Mouse (Mus musculus) forebrain, embryonic 12.5 days (tissue): ENCODE measurements around the gene Stag2. TPM values are rescaled to one million over a fixed set of nuclear protein-coding genes. Genes with fewer than 3 reads are reported as not detected.
A peak's percentile ranks its signal among the peaks of the same experiment; 100 is the strongest.

ENCODE experiments used
- ATAC-seq: fragments of 200-750 bp; cut with Nextera tagmentation; 2 replicates; pipeline ENCODE4 v1.8.0; 2017; ENCODE audit warnings: moderate TSS enrichment; ENCODE audit not compliant: low FRiP score
- H3K27ac ChIP-seq: fragments of 300-500 bp; sonication (generic); 2 replicates; pipeline ENCODE4 v1.5.1; 2016; ENCODE audit warnings: mild to moderate bottlenecking
- H3K27me3 ChIP-seq: fragments of 300-500 bp; sonication (generic); 2 replicates; pipeline ENCODE4 v1.6.1; 2016; ENCODE audit warnings: mild to moderate bottlenecking
- H3K36me3 ChIP-seq: fragments of 300-500 bp; sonication (generic); replicated peaks from 2 replicates; pipeline ENCODE4 v1.6.1; 2016; ENCODE audit warnings: mild to moderate bottlenecking
- H3K4me1 ChIP-seq: fragments of 300-500 bp; sonication (generic); 2 replicates; pipeline ENCODE4 v1.6.1; 2016
- H3K4me2 ChIP-seq: fragments of 300-500 bp; sonication (generic); 2 replicates; pipeline ENCODE4 v1.6.1; 2016; ENCODE audit warnings: mild to moderate bottlenecking, moderate library complexity
- H3K4me3 ChIP-seq: fragments of 300-500 bp; sonication (generic); replicated peaks from 2 replicates; pipeline ENCODE4 v1.5.1; 2016; ENCODE audit warnings: mild to moderate bottlenecking
- H3K9ac ChIP-seq: fragments of 300-500 bp; sonication (generic); 2 replicates; pipeline ENCODE4 v1.6.1; 2016; ENCODE audit warnings: mild to moderate bottlenecking
- H3K9me3 ChIP-seq: fragments of 300-500 bp; sonication (generic); 2 replicates; pipeline ENCODE4 v1.6.1; 2016
- WGBS: fragments of 180-500 bp; shearing (Covaris S2); methylation state at CpG from one replicate; pipeline ENCODE4 v1.1.7; 2016; 5-methylcytosine and 5-hydroxymethylcytosine counted together
- polyA plus RNA-seq: library from polyadenylated mRNA; unstranded; fragments of >200 nt; fragmentation: Nextera tagmentation; extraction: Ambion mirVana; gene quantifications from 2 replicates; pipeline ENCODE4 v1.2.1, GENCODE M21; 2016

The Stag2 gene
- polyA plus RNA-seq, result 67.2 and 72.2 TPM in 2 replicates

- Histone ChIP-seq H3K4me2 (peak within 1 kb of the TSS; percentile 55), H3K4me1 (0 out of 2 replicates have a peak, but pooled peaks cover 2% of the 10 kb centered on the region), H3K36me3 (no peaks in the 10 kb centered on the region), H3K27ac (peak within 1 kb of the TSS; percentile 98), H3K4me3 (peak within 1 kb of the TSS; percentile 61), H3K9ac (peak within 1 kb of the TSS; percentile 87), H3K27me3 (no peaks in the 10 kb centered on the region), H3K9me3 (no peaks in the 10 kb centered on the region)
- WGBS, result 14% methylated on average over 70 of the region's 76 CpGs
- peak; percentile 70 for ATAC-seq
These were observed at the start of gene Stag2 for GRCm38 (mm10) chrX:42148788-42149556. Gene Stag2 (plus strand): TSS chrX:42149317.

DNA sequence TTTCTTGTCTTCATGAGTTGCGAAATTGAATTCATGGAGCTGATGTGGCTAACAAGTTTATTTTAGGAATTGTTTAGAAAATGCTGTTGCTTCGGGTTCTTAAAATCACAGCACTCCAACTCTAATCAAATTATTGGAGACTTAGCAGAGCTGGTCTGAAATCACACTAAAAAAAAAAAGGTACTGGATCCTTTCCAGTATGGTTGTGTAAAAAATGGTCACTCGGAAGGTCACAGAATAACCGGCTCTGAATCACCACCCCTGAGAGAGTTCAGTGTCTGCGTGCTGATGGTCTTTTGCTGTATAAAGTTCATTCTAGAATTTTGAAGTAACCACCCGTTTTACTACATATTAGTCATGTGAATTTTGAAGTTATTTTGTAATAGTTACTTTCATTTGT lies 42.0 kb upstream of the Stag2 start:
- H3K36me3 ChIP-seq, result peaks cover 20% of the 10 kb centered on the region
- no peak for ATAC-seq
- H3K4me3 ChIP-seq, result no peak overlapping the region
- 90% methylated on average over 6 of the region's 6 CpGs for WGBS
- H3K9ac ChIP-seq, result no peak overlapping the region
- no peak overlapping the region for H3K4me2 ChIP-seq
- no peaks in the 10 kb centered on the region for H3K27me3 ChIP-seq
- 0 out of 2 replicates have a peak, but pooled peaks cover 5% of the 10 kb centered on the region for H3K9me3 ChIP-seq
- H3K27ac ChIP-seq, result no peak overlapping the region
- H3K4me1 ChIP-seq, result no peaks in the 10 kb centered on the region

GRCm38 (mm10) chrX:42110585-42110984 lies 38.5 kb upstream of the Stag2 start:
- Histone ChIP-seq H3K36me3 (peaks cover 14% of the 10 kb centered on the region), H3K9me3 (0 out of 2 replicates have a peak, but pooled peaks cover 5% of the 10 kb centered on the region), H3K9ac (no peak overlapping the region), H3K4me2 (no peak overlapping the region), H3K4me3 (no peak overlapping the region), H3K27ac (no peak overlapping the region), H3K4me1 (no peaks in the 10 kb centered on the region), H3K27me3 (no peaks in the 10 kb centered on the region)
- WGBS, result 65% methylated on average over 1 of the region's 1 CpGs
- no peak for ATAC-seq

DNA sequence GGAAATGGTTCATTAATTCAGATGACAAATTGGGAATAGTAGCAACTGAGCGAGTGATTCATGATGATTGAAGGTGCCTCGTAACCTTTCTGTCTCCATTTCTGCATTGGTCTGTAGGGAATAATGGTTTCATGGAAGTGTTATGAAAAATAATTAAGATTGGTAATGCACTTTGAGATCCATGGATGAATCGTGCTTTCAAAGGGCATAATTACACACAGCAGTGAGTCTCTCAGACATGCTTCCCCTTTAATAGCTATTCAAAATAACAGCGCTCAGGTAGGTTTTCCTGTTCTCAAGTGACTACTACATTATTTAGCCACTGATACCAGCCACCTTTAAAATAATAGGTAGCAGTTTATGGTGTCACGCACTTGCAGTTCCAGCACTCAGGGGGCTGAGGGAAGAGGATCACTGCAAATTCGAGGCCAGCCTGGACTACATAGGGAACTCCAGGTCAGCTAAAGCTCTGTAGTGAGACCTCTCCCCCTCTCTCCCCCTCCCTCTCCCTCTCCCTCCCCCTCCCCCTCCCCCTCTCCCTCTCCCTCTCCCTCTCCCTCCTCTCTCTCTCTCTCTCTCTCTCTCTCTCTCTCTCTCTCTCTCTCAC lies 29.6 kb upstream of the Stag2 start:
- no peak for ATAC-seq
- H3K9me3 ChIP-seq, result no peaks in the 10 kb centered on the region
- H3K4me2 ChIP-seq, result no peak overlapping the region
- H3K36me3 ChIP-seq, result no peaks in the 10 kb centered on the region
- H3K27ac ChIP-seq, result no peak overlapping the region
- H3K4me1 ChIP-seq, result no peaks in the 10 kb centered on the region
- H3K4me3 ChIP-seq, result no peak overlapping the region
- no peak overlapping the region for H3K9ac ChIP-seq
- H3K27me3 ChIP-seq, result no peaks in the 10 kb centered on the region
- 83% methylated on average over 6 of the region's 6 CpGs for WGBS

DNA sequence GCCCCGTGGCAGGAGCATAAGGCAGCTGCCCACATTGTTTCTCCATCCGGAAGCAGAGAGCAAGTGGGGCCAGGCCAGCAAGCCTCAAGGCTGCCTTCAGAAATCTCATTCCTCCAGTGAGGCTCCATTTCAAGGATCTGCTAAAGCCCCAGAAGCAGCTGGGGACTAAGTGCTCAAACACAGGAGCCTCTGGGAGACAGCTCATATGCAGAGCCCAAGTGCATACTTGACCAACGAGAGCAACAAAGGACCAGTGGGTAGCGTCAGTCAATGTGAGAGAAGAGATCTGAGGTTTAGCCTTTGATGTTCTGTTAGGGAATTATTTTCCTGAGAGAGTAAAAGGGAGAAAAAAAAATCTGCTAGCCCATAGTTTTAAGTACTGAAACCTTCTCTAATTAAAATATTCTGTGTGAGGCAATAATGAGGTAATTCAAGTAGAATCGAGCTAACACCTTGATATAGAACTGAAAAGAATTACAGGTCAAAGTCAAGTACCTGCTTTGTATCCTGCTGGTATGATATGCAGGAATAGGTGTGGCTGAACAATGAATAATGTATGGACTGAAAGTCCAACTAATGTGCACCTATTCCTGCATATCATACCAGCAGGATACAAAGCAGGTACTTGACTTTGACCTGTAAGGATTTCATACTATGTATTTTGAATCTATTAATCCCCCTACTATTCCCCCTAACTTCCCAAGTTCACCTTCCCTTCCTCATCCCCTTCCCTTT lies 24.0 kb upstream of the Stag2 start:
- no peaks in the 10 kb centered on the region for H3K4me1 ChIP-seq
- H3K27ac ChIP-seq, result no peak overlapping the region
- H3K9me3 ChIP-seq, result no peaks in the 10 kb centered on the region
- no peaks in the 10 kb centered on the region for H3K27me3 ChIP-seq
- 75% methylated on average over 5 of the region's 5 CpGs for WGBS
- no peak overlapping the region for H3K4me2 ChIP-seq
- H3K4me3 ChIP-seq, result no peak overlapping the region
- ATAC-seq, result no peak
- no peaks in the 10 kb centered on the region for H3K36me3 ChIP-seq
- no peak overlapping the region for H3K9ac ChIP-seq

DNA sequence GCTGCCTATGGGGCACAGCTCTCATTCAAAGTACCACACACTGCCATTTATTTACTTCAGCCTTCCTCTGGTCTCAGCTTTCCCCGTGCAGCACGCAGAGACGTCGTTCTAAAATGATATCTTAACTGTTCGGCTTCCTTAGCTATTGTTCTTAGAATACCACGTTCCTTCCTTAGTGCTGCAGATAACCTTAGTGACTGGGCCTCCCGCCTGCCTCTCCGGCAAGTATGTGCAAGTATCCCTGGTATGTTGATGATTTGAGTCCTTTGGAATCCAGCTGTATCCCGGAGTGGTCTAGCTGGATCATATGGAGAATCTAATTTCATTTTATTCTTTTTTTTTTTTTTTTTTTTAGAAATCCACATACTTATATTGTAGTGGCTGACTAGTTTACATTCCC lies 9.2 kb upstream of the Stag2 start:
- Histone ChIP-seq H3K4me2 (no peak overlapping the region), H3K36me3 (no peaks in the 10 kb centered on the region), H3K9me3 (no peaks in the 10 kb centered on the region), H3K9ac (no peak overlapping the region), H3K4me3 (no peak overlapping the region), H3K27ac (no peak overlapping the region), H3K27me3 (no peaks in the 10 kb centered on the region), H3K4me1 (no peaks in the 10 kb centered on the region)
- 72% methylated on average over 9 of the region's 9 CpGs for WGBS
- ATAC-seq, result no peak

DNA sequence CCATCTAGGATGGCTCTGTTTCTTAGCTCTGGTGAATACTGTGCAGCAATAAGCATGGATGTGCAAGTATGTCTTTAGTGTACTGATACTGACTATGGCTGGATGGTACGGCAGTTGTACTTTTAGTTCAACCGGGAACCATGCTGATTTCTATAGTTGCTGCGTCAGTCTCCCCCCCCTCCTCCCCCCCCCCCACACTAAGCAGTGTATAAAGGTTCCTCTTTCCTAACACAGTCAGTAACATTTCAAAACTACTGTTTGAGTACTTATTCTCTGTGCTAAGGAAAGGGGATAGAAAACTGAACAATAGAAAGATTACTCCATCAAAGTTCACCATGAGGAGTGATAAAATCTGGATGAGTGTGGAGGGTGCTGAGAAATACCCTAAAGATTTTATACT lies 6.5 kb upstream of the Stag2 start:
- H3K4me3 ChIP-seq, result no peak overlapping the region
- no peaks in the 10 kb centered on the region for H3K27me3 ChIP-seq
- no peak overlapping the region for H3K9ac ChIP-seq
- no peaks in the 10 kb centered on the region for H3K9me3 ChIP-seq
- H3K36me3 ChIP-seq, result no peaks in the 10 kb centered on the region
- 85% methylated on average over 3 of the region's 3 CpGs for WGBS
- H3K4me2 ChIP-seq, result no peak overlapping the region
- ATAC-seq, result no peak
- no peak overlapping the region for H3K27ac ChIP-seq
- H3K4me1 ChIP-seq, result no peaks in the 10 kb centered on the region

GRCm38 (mm10) chrX:42143991-42144390 lies 5.1 kb upstream of the Stag2 start:
- no peak for ATAC-seq
- Histone ChIP-seq H3K27ac (no peak overlapping the region), H3K4me1 (no peaks in the 10 kb centered on the region), H3K27me3 (no peaks in the 10 kb centered on the region), H3K4me2 (no peak overlapping the region), H3K36me3 (no peaks in the 10 kb centered on the region), H3K9me3 (no peaks in the 10 kb centered on the region), H3K4me3 (no peak overlapping the region), H3K9ac (no peak overlapping the region)
- WGBS, result 86% methylated on average over 4 of the region's 4 CpGs

- no peaks in the 10 kb centered on the region for H3K36me3 ChIP-seq
- H3K4me2 ChIP-seq, result peak overlapping the region; percentile 50; the same call in 1 of the 2 replicates
- H3K9ac ChIP-seq, result no peak overlapping the region
- no peak overlapping the region for H3K4me3 ChIP-seq
- ATAC-seq, result no peak
- no peaks in the 10 kb centered on the region for H3K4me1 ChIP-seq
- whole genome bisulfite sequencing, result 50% methylated on average over 5 of the region's 5 CpGs
- no peak overlapping the region for H3K27ac ChIP-seq
- no peaks in the 10 kb centered on the region for H3K27me3 ChIP-seq
- H3K9me3 ChIP-seq, result no peaks in the 10 kb centered on the region
These were observed 1.1 kb upstream of the Stag2 start for GRCm38 (mm10) chrX:42148016-42148451.

- Histone ChIP-seq H3K27me3 (no peaks in the 10 kb centered on the region), H3K9ac (peak overlapping the region; percentile 87), H3K4me2 (peak overlapping the region; percentile 55), H3K9me3 (no peaks in the 10 kb centered on the region), H3K36me3 (no peaks in the 10 kb centered on the region), H3K4me3 (peak overlapping the region; percentile 61), H3K4me1 (0 out of 2 replicates have a peak, but pooled peaks cover 2% of the 10 kb centered on the region), H3K27ac (peak overlapping the region; percentile 98)
- ATAC-seq, result peak; percentile 72
- 29% methylated on average over 26 of the region's 71 CpGs for WGBS
These were observed 634 bp downstream of the Stag2 start for GRCm38 (mm10) chrX:42149557-42150345.

GRCm38 (mm10) chrX:42150346-42151023 lies 1.4 kb downstream of the Stag2 start:
- 0 out of 2 replicates have a peak, but pooled peaks cover 2% of the 10 kb centered on the region for H3K4me1 ChIP-seq
- no peaks in the 10 kb centered on the region for H3K36me3 ChIP-seq
- no peaks in the 10 kb centered on the region for H3K27me3 ChIP-seq
- peak overlapping the region; percentile 87 for H3K9ac ChIP-seq
- 39% methylated on average over 22 of the region's 40 CpGs for WGBS
- peak overlapping the region; percentile 55 for H3K4me2 ChIP-seq
- peak overlapping the region; percentile 61 for H3K4me3 ChIP-seq
- H3K9me3 ChIP-seq, result no peaks in the 10 kb centered on the region
- H3K27ac ChIP-seq, result peak overlapping the region; percentile 98
- peak; percentile 90 for ATAC-seq
